Mouse (Mus musculus) embryonic fibroblast, embryonic 13.5 days (primary cell): ENCODE data around the gene Aacs.

ENCODE experiments used
- CTCF ChIP-seq: IDR thresholded peaks from 2 replicates; pipeline ENCODE4 v1.5.1; 2011; ENCODE audit warnings: mild to moderate bottlenecking, control low read depth, low read length, moderate library complexity, borderline replicate concordance; ENCODE audit not compliant: insufficient read depth
- POLR2A ChIP-seq: IDR thresholded peaks from 2 replicates; pipeline ENCODE4 v1.6.1; 2011; ENCODE audit warnings: low read depth, mild to moderate bottlenecking, control low read depth, low read length, moderate library complexity

- TF ChIP-seq CTCF = no peak
- TF ChIP-seq POLR2A = no peak
These were observed 29.3 kb upstream of the Aacs start for GRCm38 (mm10) chr5:125446344-125446743.
